Mouse (Mus musculus) megakaryocyte, embryonic 14.5 days (primary cell): ENCODE data around the gene Pitpna.

Experiments
- FLI1 ChIP-seq: IDR thresholded peaks from 2 replicates; pipeline ENCODE4 v1.6.1; 2012; ENCODE audit warnings: low read length, inconsistent platforms, mixed read lengths
- GATA1 ChIP-seq: IDR thresholded peaks from 3 replicates; pipeline ENCODE4 v1.6.1; 2012; ENCODE audit warnings: mixed read lengths, low read length, inconsistent platforms, borderline replicate concordance

DNA sequence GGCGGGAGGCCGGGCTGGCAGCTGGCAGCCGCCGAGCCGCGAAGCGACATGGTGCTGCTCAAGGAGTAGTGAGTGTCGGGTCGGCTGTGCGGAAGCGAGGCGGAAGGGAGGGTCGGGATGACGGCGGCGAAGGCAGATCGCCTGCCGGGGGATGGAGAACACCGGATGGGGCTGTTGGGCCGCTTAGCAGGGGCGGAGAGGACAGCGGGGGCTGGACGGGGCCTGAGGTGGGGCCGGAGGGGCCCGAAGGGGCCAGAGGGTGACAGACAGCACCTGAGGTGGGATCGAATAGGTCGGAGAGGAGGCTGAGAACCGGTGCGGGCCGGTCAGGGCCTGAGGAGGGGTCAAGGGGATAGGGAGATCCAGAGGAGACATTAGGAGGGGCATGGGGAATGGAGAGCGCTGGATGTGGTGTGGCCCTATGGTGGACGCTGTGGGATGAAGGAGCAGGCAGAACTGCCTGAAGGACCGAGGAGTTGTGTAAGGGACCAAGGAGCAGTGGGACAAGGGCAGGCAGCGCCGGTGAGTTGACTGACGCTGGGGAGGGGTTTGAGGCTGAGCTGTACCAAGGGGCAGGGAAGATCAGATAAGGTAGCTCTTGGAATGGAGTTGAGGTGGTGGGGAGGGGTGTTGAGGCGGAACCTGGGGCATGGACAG lies 516 bp downstream of the Pitpna start:
- TF ChIP-seq FLI1 (no peak), GATA1 (no peak)
